Mouse (Mus musculus) stomach, postnatal 0 days (tissue): ENCODE data around the gene Crtap.

Source experiments
- CTCF ChIP-seq: IDR thresholded peaks from 2 replicates; pipeline ENCODE4 v1.5.1; 2016; ENCODE audit warnings: antibody characterized with exemption, low read depth, mild to moderate bottlenecking, moderate library complexity
- EP300 ChIP-seq: optimal IDR thresholded peaks from 2 replicates; pipeline ENCODE3; 2016; ENCODE audit warnings: antibody characterized with exemption

DNA sequence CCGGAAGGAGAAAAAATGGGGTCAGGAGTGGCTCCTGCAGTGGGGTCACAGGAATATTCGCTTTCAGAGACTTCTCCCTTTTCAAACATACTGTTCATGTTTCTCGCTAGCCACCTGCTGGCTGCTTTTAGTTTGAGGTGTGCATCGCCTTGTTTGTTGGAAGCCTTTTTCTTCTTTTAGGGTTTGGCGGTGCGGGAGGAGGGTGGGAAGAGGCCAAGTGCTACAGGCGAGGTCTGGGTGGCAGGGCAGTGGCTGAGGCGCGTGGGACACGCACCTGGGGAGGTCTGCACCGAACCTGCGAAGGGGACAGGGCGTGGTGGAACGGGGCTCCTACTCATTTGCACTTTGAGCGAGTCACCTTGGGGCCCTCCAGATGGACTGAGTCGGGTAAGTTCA is 11.2 kb upstream of the Crtap start:
- TF ChIP-seq CTCF (peak; percentile 61), EP300 (no peak)
